Comparison of ENCODE assay signal across 15 mouse cellular contexts in genomic region chr2:166977490-166977889, GRCm38 (mm10). TPM values are rescaled to one million over a fixed set of nuclear protein-coding genes. Genes with fewer than 3 reads are reported as not detected.
DNase-seq lines count a peak whose midpoint lies in the region; ATAC-seq and TF ChIP-seq lines count a peak whose summit lies in the region.
"Had no signal": no experiment of that assay in that cellular context is flagged by ENCODE, and none has a peak within 500 bp of the region (broad histone marks: within the 10 kb centered on the region; RNA-seq: fewer than 3 reads in every experiment).

No protein-coding gene starts in this region.

- DNase-seq in heart, adult 2 months: no peak
- no peak for DNase-seq in limb, embryonic 10.5 days (ENCODE audit: low spot score)
- DNase-seq in urinary bladder, postnatal 25 days (ENCODE audit: low spot score): no peak
- no peak for DNase-seq in left cerebral cortex, postnatal 10 days (ENCODE audit: extremely low spot score in 1 of 2, low spot score in 2 of 2)
- DNase-seq: B cell, adult 2 months; cerebellum, adult 9-11 months; kidney, postnatal 10 days; left cerebral cortex, postnatal 4 days; lung, postnatal 4 days; right cerebral cortex, postnatal 25 days had no signal

- peak overlapping the region; percentile 19; the same call in 1 of the 2 replicates for H3K27ac ChIP-seq in heart, adult 2 months
- no peak overlapping the region for H3K27ac ChIP-seq in heart, embryonic 11.5 days (ENCODE audit: low read depth, low read length)
- peak overlapping the region; percentile 66 for H3K27ac ChIP-seq in limb, embryonic 12.5 days
- no peak overlapping the region for H3K27ac ChIP-seq in limb, embryonic 10.5 days
- H3K27ac ChIP-seq in limb, embryonic 13.5 days: peak overlapping the region; percentile 72; the same call in 1 of the 2 replicates
- H3K27ac ChIP-seq in macrophage: peak overlapping the region; percentile 86

- no peak for TF ChIP-seq CTCF in heart, adult 2 months (IDR thresholded peaks at IDR 0.05)

- no peak for TF ChIP-seq EP300 in heart, adult 2 months (IDR thresholded peaks at IDR 0.05; ENCODE audit: insufficient read depth, low read depth, low read length)

- no peak overlapping the region for H3K9ac ChIP-seq in heart, adult 2 months (ENCODE audit: low read depth, low read length)
- no peak overlapping the region for H3K9ac ChIP-seq in heart, embryonic 11.5 days (ENCODE audit: low read depth, low read length)
- no peak overlapping the region for H3K9ac ChIP-seq in limb, embryonic 12.5 days (replicated peaks)
- H3K9ac ChIP-seq in limb, embryonic 13.5 days: peak overlapping the region; percentile 3; the same call in 1 of the 2 replicates

- H3K9me3 ChIP-seq in heart, embryonic 11.5 days (replicated peaks; ENCODE audit: control insufficient read depth, low read length): no peaks in the 10 kb centered on the region
- H3K9me3 ChIP-seq in limb, embryonic 12.5 days: no peaks in the 10 kb centered on the region
- no peaks in the 10 kb centered on the region for H3K9me3 ChIP-seq in limb, embryonic 10.5 days (replicated peaks)
- H3K9me3 ChIP-seq in limb, embryonic 13.5 days: 0 out of 2 replicates have a peak, but pooled peaks cover 4% of the 10 kb centered on the region

- 30% methylated on average over 3 of the region's 3 CpGs for WGBS in heart, adult 2 months
- WGBS in heart, embryonic 11.5 days (ENCODE audit: insufficient replicate concordance): 68% methylated on average over 3 of the region's 3 CpGs
- 70% methylated on average over 3 of the region's 3 CpGs for WGBS in limb, embryonic 12.5 days
- 81% methylated on average over 3 of the region's 3 CpGs for WGBS in limb, embryonic 10.5 days
- WGBS in limb, embryonic 13.5 days: 60% methylated on average over 3 of the region's 3 CpGs
- WGBS in macrophage (ENCODE audit: missing documents): 15% methylated on average over 3 of the region's 3 CpGs

- peaks cover 15% of the 10 kb centered on the region for H3K36me3 ChIP-seq in heart, adult 2 months (ENCODE audit: control insufficient read depth, insufficient read depth, low read length)
- no peaks in the 10 kb centered on the region for H3K36me3 ChIP-seq in heart, embryonic 11.5 days (ENCODE audit: control insufficient read depth, insufficient read depth, low read length)
- 0 out of 2 replicates have a peak, but pooled peaks cover 4% of the 10 kb centered on the region for H3K36me3 ChIP-seq in limb, embryonic 12.5 days
- peaks cover 12% of the 10 kb centered on the region; the same call in 1 of the 2 replicates for H3K36me3 ChIP-seq in limb, embryonic 10.5 days
- no peaks in the 10 kb centered on the region for H3K36me3 ChIP-seq in limb, embryonic 13.5 days
- no peaks in the 10 kb centered on the region for H3K36me3 ChIP-seq in macrophage (ENCODE audit: inconsistent target)

- no peak overlapping the region for H3K4me3 ChIP-seq in heart, adult 2 months
- H3K4me3 ChIP-seq in heart, embryonic 11.5 days (ENCODE audit: low read depth, low read length): no peak overlapping the region
- no peak overlapping the region for H3K4me3 ChIP-seq in limb, embryonic 12.5 days (replicated peaks)
- H3K4me3 ChIP-seq in limb, embryonic 10.5 days: no peak overlapping the region
- no peak overlapping the region for H3K4me3 ChIP-seq in limb, embryonic 13.5 days
- H3K4me3 ChIP-seq in macrophage (ENCODE audit: inconsistent target): no peak overlapping the region

- H3K79me2 ChIP-seq in heart, adult 2 months (replicated peaks; ENCODE audit: control insufficient read depth, insufficient read depth, low read length): peaks cover 14% of the 10 kb centered on the region
- H3K79me2 ChIP-seq in macrophage (ENCODE audit: inconsistent target): peaks cover 99% of the 10 kb centered on the region

- no peak for TF ChIP-seq POLR2A in heart, adult 2 months (IDR thresholded peaks at IDR 0.05; ENCODE audit: insufficient read depth, low read depth, low read length)

- intact Hi-C loops in heart, adult 2 months (cut with DNase I): loop anchor here (2.0 kb wide), 1 partner anchor 13 kb away; no protein-coding TSS in a partner anchor
- intact Hi-C loops in left cerebral cortex, postnatal 10 days (cut with DNase I): no loop called here

- no peak overlapping the region for H3K4me2 ChIP-seq in heart, embryonic 11.5 days
- H3K4me2 ChIP-seq in limb, embryonic 12.5 days: no peak overlapping the region
- H3K4me2 ChIP-seq in limb, embryonic 13.5 days (replicated peaks): no peak overlapping the region

- no peaks in the 10 kb centered on the region for H3K27me3 ChIP-seq in heart, adult 2 months (ENCODE audit: control insufficient read depth, insufficient read depth, low read length)
- no peaks in the 10 kb centered on the region for H3K27me3 ChIP-seq in heart, embryonic 11.5 days (ENCODE audit: control insufficient read depth, insufficient read depth, low read length)
- no peaks in the 10 kb centered on the region for H3K27me3 ChIP-seq in limb, embryonic 12.5 days
- no peaks in the 10 kb centered on the region for H3K27me3 ChIP-seq in limb, embryonic 10.5 days (ENCODE audit: low read depth, poor library complexity, severe bottlenecking)
- H3K27me3 ChIP-seq in limb, embryonic 13.5 days: no peaks in the 10 kb centered on the region

- ATAC-seq in heart, embryonic 11.5 days (replicated peaks; ENCODE audit: insufficient number of reproducible peaks, low FRiP score, low TSS enrichment): no peak
- ATAC-seq in limb, embryonic 12.5 days (ENCODE audit: insufficient number of reproducible peaks, insufficient read depth, low FRiP score, low TSS enrichment, low read depth): no peak
- ATAC-seq in limb, embryonic 13.5 days (ENCODE audit: low FRiP score, low read depth): no peak
- ATAC-seq: forebrain, embryonic 14.5 days had no signal

- H3K4me1 ChIP-seq in heart, adult 2 months (ENCODE audit: control insufficient read depth, insufficient read depth, low read length): peaks cover 23% of the 10 kb centered on the region
- H3K4me1 ChIP-seq in heart, embryonic 11.5 days (ENCODE audit: control insufficient read depth, insufficient read depth, low read length): peaks cover 9% of the 10 kb centered on the region; the same call in 1 of the 2 replicates
- peaks cover 42% of the 10 kb centered on the region for H3K4me1 ChIP-seq in limb, embryonic 12.5 days (replicated peaks)
- peaks cover 34% of the 10 kb centered on the region for H3K4me1 ChIP-seq in limb, embryonic 10.5 days
- peaks cover 43% of the 10 kb centered on the region for H3K4me1 ChIP-seq in limb, embryonic 13.5 days

RNA-seq across cellular contexts. Expression of gene Stau1, which starts 18.6 kb away (rescaled TPM):
- 10 to 100 TPM; 40.2 to 44.9 TPM for total RNA-seq in heart, adult 2 months (2021)
- 27.7 and 34.5 TPM in 2 replicates for polyA plus RNA-seq in heart, adult 2 months (2012; rRNA removed)
- polyA plus RNA-seq in heart, embryonic 11.5 days (2014; fragmentation: Nextera tagmentation; extraction: Ambion mirVana): 55.6 and 62.0 TPM in 2 replicates
- 113 and 120 TPM in 2 replicates for polyA plus RNA-seq in limb, embryonic 12.5 days (2016; fragmentation: Nextera tagmentation; extraction: Ambion mirVana)
- 87.9 and 98.3 TPM in 2 replicates for polyA plus RNA-seq in limb, embryonic 10.5 days (2016; fragmentation: Nextera tagmentation; extraction: Ambion mirVana)
- 108 and 114 TPM in 2 replicates for polyA plus RNA-seq in limb, embryonic 13.5 days (2015; fragmentation: Nextera tagmentation; extraction: Ambion mirVana)
- 100 to 1,000 TPM in 24 of 26 experiments, 10 to 100 TPM in 2; 98.0 to 265 (median 128) TPM for total RNA-seq in macrophage (2018; cell fraction: chromatin; rRNA removed)
- total RNA-seq in macrophage (2018; cell fraction: cytosol; rRNA removed): 10 to 100 TPM; 43.9 to 68.0 (median 53.0) TPM
- total RNA-seq in macrophage (2018; cell fraction: nucleus; rRNA removed): 100 to 1,000 TPM in 3 of 26 experiments, 10 to 100 TPM in 23; 58.7 to 250 (median 84.6) TPM
- polyA plus RNA-seq in macrophage (2018): 33.2 to 69.7 TPM (median 44.1 TPM) in 3 replicates
- 10 to 100 TPM; 75.1 to 75.9 TPM for total RNA-seq in left cerebral cortex, postnatal 10 days (2021)

RNA-seq across cellular contexts. Expression of gene Ddx27, which starts 37.5 kb away (rescaled TPM):
- total RNA-seq in heart, adult 2 months (2021): 10 to 100 TPM; 10.9 to 11.3 TPM
- polyA plus RNA-seq in heart, adult 2 months (2012; rRNA removed): 6.9 and 7.7 TPM in 2 replicates
- polyA plus RNA-seq in heart, embryonic 11.5 days (2014; fragmentation: Nextera tagmentation; extraction: Ambion mirVana): 29.3 and 30.6 TPM in 2 replicates
- 62.8 and 65.1 TPM in 2 replicates for polyA plus RNA-seq in limb, embryonic 12.5 days (2016; fragmentation: Nextera tagmentation; extraction: Ambion mirVana)
- 68.6 and 77.0 TPM in 2 replicates for polyA plus RNA-seq in limb, embryonic 10.5 days (2016; fragmentation: Nextera tagmentation; extraction: Ambion mirVana)
- 54.3 and 54.6 TPM in 2 replicates for polyA plus RNA-seq in limb, embryonic 13.5 days (2015; fragmentation: Nextera tagmentation; extraction: Ambion mirVana)
- total RNA-seq in macrophage (2018; cell fraction: chromatin; rRNA removed): 100 to 1,000 TPM in 1 of 26 experiments, 10 to 100 TPM in 25; 22.9 to 107 (median 48.0) TPM
- total RNA-seq in macrophage (2018; cell fraction: cytosol; rRNA removed): 10 to 100 TPM; 16.7 to 23.4 (median 20.4) TPM
- total RNA-seq in macrophage (2018; cell fraction: nucleus; rRNA removed): 10 to 100 TPM; 16.6 to 64.4 (median 23.7) TPM
- 15.6 to 38.1 TPM (median 33.2 TPM) in 3 replicates for polyA plus RNA-seq in macrophage (2018)
- 10 to 100 TPM; 34.9 to 40.6 TPM for total RNA-seq in left cerebral cortex, postnatal 10 days (2021)

Comparison
In these comparisons a context has a peak if more than half of its experiments do, and no peak if none do; other contexts are left out.
1. H3K27ac ChIP-seq: peak in heart, adult 2 months (single experiment), limb, embryonic 12.5 days (single experiment), limb, embryonic 13.5 days (single experiment) and macrophage (single experiment); none in heart, embryonic 11.5 days (single experiment) and limb, embryonic 10.5 days (single experiment).